Mouse (Mus musculus): Measurements from ENCODE around the gene Bdp1.

The Bdp1 gene

GRCm38 (mm10) chr13:99999078-99999477 lies 104.8 kb downstream of the Bdp1 start:
- peak in 1 of 2 experiments; percentile 5 for DNase-seq

DNA sequence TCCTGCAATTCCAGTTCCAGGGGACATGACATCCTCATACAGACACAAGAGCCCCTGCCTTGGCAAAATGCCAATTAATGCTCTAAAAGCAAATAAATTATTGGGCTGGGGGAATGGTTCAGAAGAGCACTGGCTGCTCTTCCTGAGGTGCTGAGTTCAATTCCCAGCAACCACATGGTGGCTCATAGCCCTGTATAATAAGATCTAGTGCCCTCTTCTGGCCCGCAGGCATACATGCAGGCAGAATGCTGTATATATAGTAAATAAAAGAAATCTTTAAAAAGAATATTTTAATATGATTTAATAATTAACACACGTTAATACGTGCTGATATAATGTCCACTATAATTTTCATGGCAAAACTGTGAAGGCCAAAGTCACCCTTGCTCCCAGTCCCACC lies 105.8 kb downstream of the Bdp1 start:
- DNase-seq, result peak in 1 of 2 experiments; percentile 9

DNA sequence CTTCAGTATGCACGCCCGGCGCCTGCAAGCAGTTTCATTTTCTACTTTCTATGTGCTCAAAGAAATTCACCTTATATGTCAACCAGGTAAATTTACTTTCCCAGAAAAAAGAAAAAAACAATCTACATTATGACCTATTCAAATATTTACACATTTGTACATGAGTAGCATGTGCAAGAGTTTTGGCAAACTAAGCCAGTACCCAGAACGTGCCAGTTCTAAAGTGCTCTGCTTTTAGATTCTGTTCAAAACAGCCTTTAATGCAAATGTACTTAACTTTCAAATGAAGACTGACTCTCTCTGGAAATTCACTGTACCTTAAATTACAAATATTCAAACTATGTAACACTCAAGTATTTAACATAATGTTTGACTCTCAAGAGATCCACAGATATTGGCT lies 114.3 kb downstream of the Bdp1 start:
- no peak for DNase-seq

DNA sequence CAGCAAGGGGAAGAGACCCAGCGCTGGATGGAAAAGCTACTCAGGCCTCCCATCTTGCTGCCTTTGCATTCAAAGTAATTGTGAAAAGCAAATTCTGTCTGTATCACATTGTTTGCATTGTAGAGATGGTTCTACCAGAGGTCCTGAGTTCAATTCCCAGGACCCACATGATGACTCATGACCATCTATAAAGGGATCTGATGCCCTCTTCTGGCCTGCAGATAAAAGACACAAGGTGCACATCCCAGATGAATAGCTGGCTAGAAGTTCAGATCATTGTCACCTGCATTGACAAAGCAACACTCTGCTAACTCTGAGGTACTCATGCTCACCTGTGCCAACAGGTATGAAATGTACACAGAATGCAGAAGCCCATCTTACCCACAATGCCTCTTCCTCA lies 120.5 kb downstream of the Bdp1 start:
- peak; percentile 16 to 23 for DNase-seq

- DNase-seq, result no peak
These were observed 124.5 kb downstream of the Bdp1 start for GRCm38 (mm10) chr13:99979406-99979805.

DNA sequence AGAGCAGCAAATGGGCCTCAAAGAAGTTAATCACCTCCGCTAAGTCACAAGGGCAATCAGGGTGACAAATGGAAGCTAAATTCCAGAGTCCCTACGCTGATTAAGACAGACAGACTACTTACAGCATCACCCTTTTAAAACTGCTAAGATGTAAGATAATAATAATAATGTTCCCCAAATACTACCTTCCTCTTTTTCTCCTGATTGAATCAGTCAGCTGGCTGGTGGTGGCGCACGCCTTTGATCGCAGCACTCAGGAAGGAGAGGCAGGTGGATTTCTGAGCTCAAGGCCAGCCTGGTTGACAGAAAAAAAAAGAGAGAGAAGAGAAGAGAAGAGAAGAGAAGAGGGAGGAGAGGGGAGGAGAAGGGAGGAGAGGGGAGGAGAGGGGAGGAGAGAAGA lies 133.8 kb downstream of the Bdp1 start:
- DNase-seq, result no peak

All from B cell, adult 2 months (primary cell).